Mouse (Mus musculus) liver, postnatal 0 days (tissue): ENCODE results near the gene Trib3.

ENCODE experiments used
- CTCF ChIP-seq: sonication (generic); IDR thresholded peaks from 2 replicates; pipeline ENCODE4 v1.5.1; 2016; ENCODE audit warnings: antibody characterized with exemption, low read depth
- EP300 ChIP-seq: IDR thresholded peaks from 2 replicates; pipeline ENCODE4 v1.6.1; 2016; ENCODE audit warnings: antibody characterized with exemption, low read depth, mild to moderate bottlenecking

- no peak for TF ChIP-seq CTCF
- TF ChIP-seq EP300, result no peak
These were observed 3.9 kb upstream of the Trib3 start for GRCm38 (mm10) chr2:152347722-152348121.
